Mouse (Mus musculus) duodenum, adult 2 months (tissue): ENCODE measurements around the gene Zkscan5. TPM values are rescaled to one million over a fixed set of nuclear protein-coding genes. Genes with fewer than 3 reads are reported as not detected.

Experiments
- polyA plus RNA-seq: library from polyadenylated mRNA; depleted of rRNA; stranded (reverse); fragments of >200 nt; gene quantifications from 2 replicates; pipeline ENCODE4 v1.2.3, GENCODE M21; 2012; ENCODE audit warnings: low replicate concordance; rRNA removed

The Zkscan5 gene
- polyA plus RNA-seq = 2.0 and 2.3 TPM in 2 replicates

DNA sequence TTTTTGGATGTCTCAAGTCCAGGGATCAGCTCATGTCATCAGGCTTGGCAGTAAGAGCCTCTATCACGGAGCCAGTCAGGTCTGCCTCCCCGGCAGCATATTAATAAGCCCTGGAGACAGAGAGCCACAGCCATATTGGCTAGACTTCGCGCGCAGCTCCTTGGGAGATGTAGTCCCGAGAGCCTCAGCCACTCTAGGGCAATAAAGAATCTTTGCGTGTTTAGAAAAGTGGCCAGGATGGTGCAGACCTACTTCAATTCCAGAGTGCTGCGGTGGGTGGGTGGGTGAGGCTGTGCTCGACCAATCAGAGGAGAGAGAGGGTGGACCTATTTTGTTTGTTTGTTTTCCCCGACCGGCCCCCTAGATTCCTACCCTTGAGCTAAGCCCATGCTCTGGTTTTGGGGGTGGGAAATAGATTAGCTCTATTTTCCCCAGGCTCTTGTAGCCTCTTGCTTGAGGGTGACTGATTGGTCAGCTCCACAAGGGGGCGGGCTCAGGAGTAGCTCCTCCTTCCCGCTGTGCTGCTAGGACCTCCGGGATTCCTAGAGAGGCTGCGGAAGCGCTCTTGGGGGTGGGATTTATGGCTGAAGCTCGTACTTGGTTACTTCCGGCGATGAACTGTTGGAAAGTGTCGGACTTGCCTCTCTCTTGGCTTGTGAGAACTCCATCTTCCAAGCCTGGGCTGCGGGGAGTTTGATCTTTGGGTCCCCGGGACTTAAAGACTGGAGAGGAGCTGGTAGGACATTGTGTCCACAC is at the start of gene Zkscan5:
Zkscan5 (plus strand) TSS at position 627 of the 756 bp plus-strand sequence.

DNA sequence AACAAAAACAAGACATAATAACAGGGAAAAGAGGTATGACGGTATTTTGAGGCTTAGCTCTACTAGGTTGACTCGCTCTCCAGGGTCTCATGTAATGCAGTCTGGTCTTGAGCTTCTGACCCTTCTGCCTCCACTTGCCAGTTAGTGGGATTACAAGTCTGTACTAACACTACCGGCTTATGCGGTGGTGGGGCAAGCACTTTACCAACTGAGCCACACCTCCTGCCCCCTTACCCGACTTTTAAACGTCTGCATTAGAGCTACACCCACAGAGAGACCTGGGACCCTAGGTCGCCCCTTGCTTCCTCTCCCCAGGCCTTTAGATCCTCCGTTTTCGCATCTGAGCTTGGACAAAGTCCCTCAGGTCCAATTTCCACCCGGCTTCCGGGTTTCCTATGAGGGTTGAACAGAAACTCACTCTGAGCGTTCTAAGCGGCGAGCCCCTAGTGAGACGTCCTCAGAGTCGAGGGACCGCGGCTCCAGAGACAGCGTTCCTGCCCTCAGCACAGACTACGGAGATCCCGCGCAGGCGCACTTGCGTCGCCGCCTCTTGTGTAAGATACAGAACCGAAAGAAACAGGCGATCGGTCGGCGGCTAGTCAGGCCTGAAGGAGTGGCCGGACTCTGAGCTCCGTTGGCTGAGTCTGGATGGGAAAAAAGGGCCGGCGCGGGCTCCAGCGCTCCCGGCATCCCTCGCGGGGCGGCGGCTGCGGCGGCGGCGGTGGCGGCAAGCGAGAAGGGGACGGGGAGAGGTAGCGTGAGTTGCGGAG is 37.6 kb upstream of the Zkscan5 start, which contains the start of the genes Ptcd1 and Cpsf4:
Ptcd1 (minus strand) TSS at position 573 of the 770 bp plus-strand sequence.
Cpsf4 (plus strand) TSS at position 678 of the 770 bp plus-strand sequence.

DNA sequence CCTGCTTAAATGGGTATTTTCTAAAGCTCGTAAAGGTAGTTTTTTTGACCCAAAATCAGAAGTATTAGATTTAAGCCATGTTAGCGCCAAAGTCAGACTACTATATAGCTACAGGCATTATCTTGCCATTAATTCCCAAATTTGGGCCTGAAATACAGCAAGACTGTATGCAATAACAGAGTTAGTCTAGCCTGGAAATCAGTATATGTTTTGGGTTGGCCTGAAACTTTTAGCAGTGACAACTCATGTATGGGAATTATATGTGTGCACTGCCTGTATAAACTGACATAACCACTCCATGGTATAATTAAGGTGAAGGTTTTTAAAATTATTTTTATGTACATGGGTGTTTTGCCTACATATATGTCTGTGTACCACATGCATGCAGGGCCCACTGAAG is 12.4 kb upstream of the Zkscan5 start, which contains the start of gene Atp5j2:
Atp5j2 (minus strand) TSS at position 101 of the 400 bp plus-strand sequence.

DNA sequence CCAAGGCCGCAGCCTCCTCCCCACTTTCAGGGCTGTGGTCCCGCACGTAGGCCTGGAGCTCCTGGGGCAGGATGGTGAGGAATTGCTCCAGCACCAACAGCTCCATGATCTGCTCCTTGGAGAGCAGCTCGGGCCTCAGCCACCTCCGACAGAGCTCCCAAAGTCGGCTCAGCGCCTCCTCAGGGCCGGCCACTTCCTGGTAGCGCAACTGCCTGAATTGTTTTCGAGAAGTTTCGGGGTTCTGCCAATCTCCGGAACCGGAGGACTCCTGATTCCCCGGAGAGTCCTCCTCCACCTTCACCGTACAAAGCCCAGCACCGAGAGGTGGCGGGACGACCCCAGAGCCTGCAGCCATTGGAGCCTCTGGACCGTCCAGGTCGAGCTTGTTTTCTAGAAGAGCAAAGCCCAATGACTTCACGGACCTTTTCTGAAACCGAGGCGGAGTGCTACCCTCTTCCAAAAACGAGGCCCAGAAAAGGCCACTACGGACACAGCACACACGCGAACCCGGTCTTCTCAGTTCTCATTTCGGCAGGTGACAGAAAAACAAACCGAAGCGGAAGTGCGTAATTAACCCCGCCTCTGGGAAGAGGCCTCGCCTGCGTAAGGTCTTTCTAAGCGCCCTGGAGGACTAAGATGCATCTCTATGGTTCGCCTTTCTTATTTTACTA is 2.9 kb upstream of the Zkscan5 start, which contains the start of gene Zkscan14:
Zkscan14 (minus strand) TSS at position 548 of the 671 bp plus-strand sequence.

DNA sequence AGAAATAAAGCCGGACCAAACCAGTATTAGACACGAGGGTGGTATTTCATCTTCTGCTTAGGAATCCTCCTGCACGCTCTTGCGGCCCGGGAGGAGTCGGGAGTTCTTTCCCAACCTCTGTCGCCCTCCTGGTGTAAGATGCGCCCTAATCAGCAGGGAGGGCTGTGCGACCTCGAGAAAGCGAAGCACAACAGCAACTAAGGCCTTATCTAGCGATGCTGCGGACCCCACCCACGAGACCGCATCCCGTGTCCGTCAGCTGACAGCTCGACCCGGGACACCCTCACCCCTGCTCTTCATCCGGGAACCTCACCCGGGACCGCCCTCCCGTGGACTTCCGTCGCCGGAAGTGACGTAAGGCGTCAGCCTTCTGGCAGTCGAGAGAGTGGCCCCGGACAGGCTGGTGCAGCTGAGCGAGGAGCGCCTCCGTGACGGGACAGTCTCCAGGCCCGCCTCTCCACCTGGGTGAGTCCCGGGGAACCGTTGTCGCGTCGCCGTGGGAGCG is 27.1 kb downstream of the Zkscan5 start, which contains the start of gene Zfp655:
Zfp655 (plus strand) TSS at position 349 of the 505 bp plus-strand sequence.

Other genes starting within 250 kb of the Zkscan5 start
- gene Smurf1, start 238.7 kb upstream of the Zkscan5 start, polyA plus RNA-seq = 12.1 and 13.4 TPM in 2 replicates
- gene Gm4871, start 171.8 kb upstream of the Zkscan5 start, polyA plus RNA-seq = not detected in 2 replicates
- not detected in 2 replicates for gene 1700018F24Rik, start 161.6 kb upstream of the Zkscan5 start, polyA plus RNA-seq
- 67.4 and 87.0 TPM in 2 replicates for gene Arpc1a, start 120.7 kb upstream of the Zkscan5 start, polyA plus RNA-seq
- gene Kpna7, start 120.5 kb upstream of the Zkscan5 start, polyA plus RNA-seq = 0.09 TPM in 1 of 2 replicates, not detected in the other
- gene Arpc1b, start 90.3 kb upstream of the Zkscan5 start, polyA plus RNA-seq = 527 and 606 TPM in 2 replicates
- 19.7 and 24.5 TPM in 2 replicates for gene Pdap1, start 64.3 kb upstream of the Zkscan5 start, polyA plus RNA-seq
- gene Bud31, start 64.2 kb upstream of the Zkscan5 start, polyA plus RNA-seq = 35.8 and 42.8 TPM in 2 replicates
- 7.7 and 8.0 TPM in 2 replicates for gene Ptcd1, start 37.5 kb upstream of the Zkscan5 start, polyA plus RNA-seq
- 24.4 and 27.3 TPM in 2 replicates for gene Cpsf4, start 37.3 kb upstream of the Zkscan5 start, polyA plus RNA-seq
- 95.6 and 164 TPM in 2 replicates for gene Atp5j2, start 12.5 kb upstream of the Zkscan5 start, polyA plus RNA-seq
- gene Zkscan14, start 2.7 kb upstream of the Zkscan5 start, polyA plus RNA-seq = 1.5 and 2.4 TPM in 2 replicates
- gene Zfp655, start 27.2 kb downstream of the Zkscan5 start, polyA plus RNA-seq = 6.7 and 7.4 TPM in 2 replicates
- 9.2 and 9.5 TPM in 2 replicates for gene Zscan25, start 75.9 kb downstream of the Zkscan5 start, polyA plus RNA-seq
- gene Cyp3a57, start 140.7 kb downstream of the Zkscan5 start, polyA plus RNA-seq = not detected in 2 replicates